Mouse (Mus musculus) forebrain, embryonic 13.5 days (tissue): ENCODE results near the gene Fndc9. TPM values are rescaled to one million over a fixed set of nuclear protein-coding genes. Genes with fewer than 3 reads are reported as not detected.

ENCODE experiments used
- ATAC-seq: fragments of 200-750 bp; cut with Nextera tagmentation; 2 replicates; pipeline ENCODE4 v1.8.0; 2017
- H3K27ac ChIP-seq: fragments of 300-500 bp; sonication (generic); 2 replicates; pipeline ENCODE4 v1.5.1; 2015; ENCODE audit warnings: inconsistent platforms, mild to moderate bottlenecking, moderate library complexity
- H3K27me3 ChIP-seq: fragments of 300-500 bp; sonication (generic); 2 replicates; pipeline ENCODE4 v1.6.1; 2015; ENCODE audit warnings: mild to moderate bottlenecking, inconsistent platforms
- H3K36me3 ChIP-seq: fragments of 300-500 bp; sonication (generic); 2 replicates; pipeline ENCODE4 v1.6.1; 2015; ENCODE audit warnings: mild to moderate bottlenecking, inconsistent platforms; ENCODE audit not compliant: poor library complexity, severe bottlenecking
- H3K4me1 ChIP-seq: fragments of 300-500 bp; sonication (generic); 2 replicates; pipeline ENCODE4 v1.6.1; 2015; ENCODE audit warnings: inconsistent platforms
- H3K4me2 ChIP-seq: fragments of 300-500 bp; sonication (generic); 2 replicates; pipeline ENCODE4 v1.6.1; 2015; ENCODE audit warnings: inconsistent platforms, mild to moderate bottlenecking, moderate library complexity
- H3K4me3 ChIP-seq: fragments of 300-500 bp; sonication (generic); 2 replicates; pipeline ENCODE4 v1.5.1; 2015; ENCODE audit warnings: mild to moderate bottlenecking, inconsistent platforms
- H3K9ac ChIP-seq: fragments of 300-500 bp; sonication (generic); 2 replicates; pipeline ENCODE4 v1.6.1; 2015; ENCODE audit warnings: mild to moderate bottlenecking, inconsistent platforms
- H3K9me3 ChIP-seq: fragments of 300-500 bp; sonication (generic); replicated peaks from 2 replicates; pipeline ENCODE4 v1.6.1; 2016; ENCODE audit warnings: inconsistent platforms
- WGBS: fragments of 180-500 bp; shearing (Covaris S2); methylation state at CpG from one replicate; pipeline ENCODE4 v1.1.7; 2015; 5-methylcytosine and 5-hydroxymethylcytosine counted together
- polyA plus RNA-seq: library from polyadenylated mRNA; unstranded; fragments of >200 nt; fragmentation: Nextera tagmentation; extraction: Ambion mirVana; gene quantifications from 2 replicates; pipeline ENCODE4 v1.2.1, GENCODE M21; 2015

Fndc9 gene
- polyA plus RNA-seq, 1 experiment from 2014 or later: 2.5 TPM

- Histone ChIP-seq H3K27me3 (no peaks in the 10 kb centered on the region), H3K4me2 (no peak overlapping the region), H3K4me1 (peaks cover 7% of the 10 kb centered on the region; the same call in 1 of the 2 replicates), H3K9me3 (no peaks in the 10 kb centered on the region), H3K36me3 (peaks cover 83% of the 10 kb centered on the region), H3K4me3 (no peak overlapping the region), H3K9ac (no peak overlapping the region), H3K27ac (no peak overlapping the region)
- WGBS: 93% methylated on average over 5 of the region's 5 CpGs
- ATAC-seq: no peak
These were observed 47.3 kb downstream of the Fndc9 start for GRCm38 (mm10) chr11:46282612-46283011.

- H3K36me3 ChIP-seq: peaks cover 83% of the 10 kb centered on the region
- ATAC-seq: no peak
- H3K4me2 ChIP-seq: no peak overlapping the region
- H3K27ac ChIP-seq: no peak overlapping the region
- H3K9ac ChIP-seq: no peak overlapping the region
- H3K9me3 ChIP-seq: no peaks in the 10 kb centered on the region
- H3K27me3 ChIP-seq: no peaks in the 10 kb centered on the region
- H3K4me3 ChIP-seq: no peak overlapping the region
- WGBS: 94% methylated on average over 6 of the region's 6 CpGs
- H3K4me1 ChIP-seq: peaks cover 7% of the 10 kb centered on the region; the same call in 1 of the 2 replicates
These were observed 48.5 kb downstream of the Fndc9 start for GRCm38 (mm10) chr11:46283800-46284199.

- no peak overlapping the region for H3K9ac ChIP-seq
- H3K4me2 ChIP-seq: no peak overlapping the region
- 45% methylated on average over 6 of the region's 6 CpGs for WGBS
- no peaks in the 10 kb centered on the region for H3K27me3 ChIP-seq
- H3K4me1 ChIP-seq: peaks cover 10% of the 10 kb centered on the region; the same call in 1 of the 2 replicates
- no peak for ATAC-seq
- no peak overlapping the region for H3K4me3 ChIP-seq
- H3K27ac ChIP-seq: no peak overlapping the region
- peaks cover 69% of the 10 kb centered on the region for H3K36me3 ChIP-seq
- no peaks in the 10 kb centered on the region for H3K9me3 ChIP-seq
These were observed 51.5 kb downstream of the Fndc9 start for GRCm38 (mm10) chr11:46286803-46287202.

GRCm38 (mm10) chr11:46288091-46288490, 52.8 kb downstream of the Fndc9 start:
- Histone ChIP-seq H3K9ac (no peak overlapping the region), H3K4me3 (no peak overlapping the region), H3K9me3 (no peaks in the 10 kb centered on the region), H3K4me1 (peaks cover 10% of the 10 kb centered on the region; the same call in 1 of the 2 replicates), H3K4me2 (no peak overlapping the region), H3K27me3 (no peaks in the 10 kb centered on the region), H3K36me3 (peaks cover 61% of the 10 kb centered on the region), H3K27ac (no peak overlapping the region; the same call in 1 of the 2 replicates)
- 84% methylated on average over 5 of the region's 5 CpGs for WGBS
- ATAC-seq: no peak

GRCm38 (mm10) chr11:46289022-46289421, 53.7 kb downstream of the Fndc9 start:
- Histone ChIP-seq H3K36me3 (peaks cover 52% of the 10 kb centered on the region), H3K9ac (no peak overlapping the region), H3K27ac (no peak overlapping the region), H3K27me3 (no peaks in the 10 kb centered on the region), H3K9me3 (no peaks in the 10 kb centered on the region), H3K4me1 (peaks cover 10% of the 10 kb centered on the region; the same call in 1 of the 2 replicates), H3K4me3 (no peak overlapping the region), H3K4me2 (no peak overlapping the region)
- WGBS: 62% methylated on average over 4 of the region's 4 CpGs
- no peak for ATAC-seq

Other genes with a start within 250 kb of the Fndc9 start
- 2.6 and 4.3 TPM in 2 replicates for gene Gm12166, start 183.2 kb upstream of the Fndc9 start, polyA plus RNA-seq
- gene Adam19, start 179.5 kb upstream of the Fndc9 start, polyA plus RNA-seq: 6.2 and 7.2 TPM in 2 replicates
- 0.38 and 0.40 TPM in 2 replicates for gene Nipal4, start 69.0 kb upstream of the Fndc9 start, polyA plus RNA-seq
- gene Cyfip2, start 77.3 kb downstream of the Fndc9 start, polyA plus RNA-seq: 55.9 and 59.8 TPM in 2 replicates
- not detected in 2 replicates for gene Itk, start 154.0 kb downstream of the Fndc9 start, polyA plus RNA-seq
- gene Fam71b, start 161.0 kb downstream of the Fndc9 start, polyA plus RNA-seq: not detected in 2 replicates
- 94.8 and 95.0 TPM in 2 replicates for gene Med7, start 201.4 kb downstream of the Fndc9 start, polyA plus RNA-seq
- gene Havcr2, start 219.4 kb downstream of the Fndc9 start, polyA plus RNA-seq: 0.06 and 0.23 TPM in 2 replicates